Mouse (Mus musculus): ENCODE measurements around the gene Cfap74. TPM values are rescaled to one million over a fixed set of nuclear protein-coding genes. Genes with fewer than 3 reads are reported as not detected.

The Cfap74 gene
- polyA plus RNA-seq, 1 experiment: 5.1 TPM

- no peak for DNase-seq (ENCODE audit: low read depth)
- TF ChIP-seq POLR2A (IDR thresholded peaks at IDR 0.05; ENCODE audit: borderline replicate concordance, extremely low read depth, insufficient read depth, insufficient read length, poor library complexity, severe bottlenecking): no peak
- no peak for TF ChIP-seq CTCF (IDR thresholded peaks at IDR 0.05; ENCODE audit: borderline replicate concordance, extremely low read depth, insufficient read depth, insufficient read length)
Measured at GRCm38 (mm10) chr4:155371797-155372735, 36.9 kb upstream of the Cfap74 start.

GRCm38 (mm10) chr4:155381974-155382373 lies 27.0 kb upstream of the Cfap74 start:
- TF ChIP-seq POLR2A (IDR thresholded peaks at IDR 0.05; ENCODE audit: borderline replicate concordance, extremely low read depth, insufficient read depth, insufficient read length, poor library complexity, severe bottlenecking): no peak
- no peak for TF ChIP-seq CTCF (IDR thresholded peaks at IDR 0.05; ENCODE audit: borderline replicate concordance, extremely low read depth, insufficient read depth, insufficient read length)
- DNase-seq (ENCODE audit: low read depth): no peak

DNA sequence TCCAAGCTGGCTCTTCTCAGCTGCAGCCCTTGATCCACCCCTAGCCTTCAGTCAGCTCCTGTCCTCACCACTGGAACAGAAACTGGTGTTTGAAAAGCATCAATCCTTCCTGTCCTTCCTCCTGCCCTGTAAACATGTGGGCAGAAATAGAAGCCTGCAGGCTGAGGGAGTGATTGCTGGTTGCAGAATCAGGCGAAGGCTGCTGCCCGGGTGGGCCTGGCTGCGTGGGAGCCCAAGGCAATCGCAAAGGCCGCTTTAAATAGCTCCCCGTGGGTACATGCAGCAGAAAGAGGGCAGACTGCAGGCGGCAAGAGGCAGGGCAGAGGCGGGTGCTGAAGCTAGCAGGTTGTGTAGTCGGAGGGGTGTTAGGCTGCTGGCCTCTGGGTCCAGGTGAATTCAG lies 26.2 kb upstream of the Cfap74 start:
- DNase-seq (ENCODE audit: low read depth): no peak
- TF ChIP-seq CTCF (IDR thresholded peaks at IDR 0.05; ENCODE audit: borderline replicate concordance, extremely low read depth, insufficient read depth, insufficient read length): no peak
- TF ChIP-seq POLR2A (IDR thresholded peaks at IDR 0.05; ENCODE audit: borderline replicate concordance, extremely low read depth, insufficient read depth, insufficient read length, poor library complexity, severe bottlenecking): no peak

GRCm38 (mm10) chr4:155383326-155383725 lies 25.7 kb upstream of the Cfap74 start:
- no peak for DNase-seq (ENCODE audit: low read depth)
- TF ChIP-seq CTCF (IDR thresholded peaks at IDR 0.05; ENCODE audit: borderline replicate concordance, extremely low read depth, insufficient read depth, insufficient read length) (no peak), POLR2A (IDR thresholded peaks at IDR 0.05; ENCODE audit: borderline replicate concordance, extremely low read depth, insufficient read depth, insufficient read length, poor library complexity, severe bottlenecking) (no peak)

DNA sequence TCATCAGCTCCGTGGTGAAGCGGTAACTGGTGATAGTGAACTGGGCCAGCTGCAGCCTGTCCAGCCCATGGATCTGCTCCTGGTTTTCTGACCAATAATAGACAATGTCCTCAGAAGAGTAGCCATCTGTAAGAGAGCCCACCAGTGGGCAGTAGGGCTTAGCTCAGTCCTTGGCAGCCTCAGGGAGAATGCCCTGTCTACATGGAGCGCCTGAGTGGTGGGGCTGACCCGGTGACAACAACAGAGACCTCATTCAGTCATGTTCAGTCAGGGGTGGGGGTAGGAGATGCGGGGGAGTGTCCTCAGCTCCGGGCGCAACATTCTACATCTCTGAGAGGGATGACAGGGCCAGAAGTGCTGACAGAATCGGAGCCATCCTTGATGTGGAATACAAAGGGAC lies 21.8 kb upstream of the Cfap74 start:
- TF ChIP-seq POLR2A (IDR thresholded peaks at IDR 0.05; ENCODE audit: borderline replicate concordance, extremely low read depth, insufficient read depth, insufficient read length, poor library complexity, severe bottlenecking) (no peak), CTCF (IDR thresholded peaks at IDR 0.05; ENCODE audit: borderline replicate concordance, extremely low read depth, insufficient read depth, insufficient read length) (no peak)
- DNase-seq (ENCODE audit: low read depth): no peak

GRCm38 (mm10) chr4:155395471-155395870 lies 13.5 kb upstream of the Cfap74 start:
- TF ChIP-seq CTCF (IDR thresholded peaks at IDR 0.05; ENCODE audit: borderline replicate concordance, extremely low read depth, insufficient read depth, insufficient read length): no peak
- no peak for TF ChIP-seq POLR2A (IDR thresholded peaks at IDR 0.05; ENCODE audit: borderline replicate concordance, extremely low read depth, insufficient read depth, insufficient read length, poor library complexity, severe bottlenecking)
- DNase-seq (ENCODE audit: low read depth): no peak

- TF ChIP-seq CTCF (IDR thresholded peaks at IDR 0.05; ENCODE audit: borderline replicate concordance, extremely low read depth, insufficient read depth, insufficient read length): no peak
- TF ChIP-seq POLR2A (IDR thresholded peaks at IDR 0.05; ENCODE audit: borderline replicate concordance, extremely low read depth, insufficient read depth, insufficient read length, poor library complexity, severe bottlenecking): no peak
- DNase-seq (ENCODE audit: low read depth): no peak
Measured at GRCm38 (mm10) chr4:155396751-155397150, 12.2 kb upstream of the Cfap74 start.

- TF ChIP-seq CTCF (IDR thresholded peaks at IDR 0.05; ENCODE audit: borderline replicate concordance, extremely low read depth, insufficient read depth, insufficient read length) (no peak), POLR2A (IDR thresholded peaks at IDR 0.05; ENCODE audit: borderline replicate concordance, extremely low read depth, insufficient read depth, insufficient read length, poor library complexity, severe bottlenecking) (no peak)
- DNase-seq (ENCODE audit: low read depth): peak; percentile 25
Measured at GRCm38 (mm10) chr4:155397511-155398221, 11.3 kb upstream of the Cfap74 start, which contains the start of gene Gabrd. TSS of gene Gabrd (minus strand) at chr4:155398112.

DNA sequence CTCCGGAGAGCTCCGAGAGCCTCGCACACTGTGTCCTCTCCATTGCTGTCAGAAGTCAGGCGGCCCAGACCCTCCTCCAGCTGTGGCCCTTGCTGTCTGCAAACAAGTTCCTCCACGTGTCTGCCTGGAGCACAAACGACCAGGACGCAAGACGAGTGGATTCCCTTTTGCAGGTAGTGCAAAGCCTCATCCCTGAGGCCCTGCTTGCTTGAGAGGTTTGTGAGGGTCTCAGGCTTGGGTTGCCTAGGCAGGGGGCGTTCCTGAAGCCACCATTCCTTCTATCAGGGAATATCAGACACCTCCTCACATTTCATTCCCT lies 10.8 kb upstream of the Cfap74 start:
- no peak for DNase-seq (ENCODE audit: low read depth)
- TF ChIP-seq CTCF (IDR thresholded peaks at IDR 0.05; ENCODE audit: borderline replicate concordance, extremely low read depth, insufficient read depth, insufficient read length) (no peak), POLR2A (IDR thresholded peaks at IDR 0.05; ENCODE audit: borderline replicate concordance, extremely low read depth, insufficient read depth, insufficient read length, poor library complexity, severe bottlenecking) (no peak)

GRCm38 (mm10) chr4:155401121-155401520 lies 7.9 kb upstream of the Cfap74 start:
- DNase-seq (ENCODE audit: low read depth): no peak
- TF ChIP-seq CTCF (IDR thresholded peaks at IDR 0.05; ENCODE audit: borderline replicate concordance, extremely low read depth, insufficient read depth, insufficient read length): no peak
- TF ChIP-seq POLR2A (IDR thresholded peaks at IDR 0.05; ENCODE audit: borderline replicate concordance, extremely low read depth, insufficient read depth, insufficient read length, poor library complexity, severe bottlenecking): no peak

- DNase-seq (ENCODE audit: low read depth): no peak
- TF ChIP-seq CTCF (IDR thresholded peaks at IDR 0.05; ENCODE audit: borderline replicate concordance, extremely low read depth, insufficient read depth, insufficient read length) (no peak), POLR2A (IDR thresholded peaks at IDR 0.05; ENCODE audit: borderline replicate concordance, extremely low read depth, insufficient read depth, insufficient read length, poor library complexity, severe bottlenecking) (no peak)
Measured at GRCm38 (mm10) chr4:155402489-155402888, 6.5 kb upstream of the Cfap74 start.
